8 mouse cellular contexts compared by ENCODE assay signal in the genomic region with DNA sequence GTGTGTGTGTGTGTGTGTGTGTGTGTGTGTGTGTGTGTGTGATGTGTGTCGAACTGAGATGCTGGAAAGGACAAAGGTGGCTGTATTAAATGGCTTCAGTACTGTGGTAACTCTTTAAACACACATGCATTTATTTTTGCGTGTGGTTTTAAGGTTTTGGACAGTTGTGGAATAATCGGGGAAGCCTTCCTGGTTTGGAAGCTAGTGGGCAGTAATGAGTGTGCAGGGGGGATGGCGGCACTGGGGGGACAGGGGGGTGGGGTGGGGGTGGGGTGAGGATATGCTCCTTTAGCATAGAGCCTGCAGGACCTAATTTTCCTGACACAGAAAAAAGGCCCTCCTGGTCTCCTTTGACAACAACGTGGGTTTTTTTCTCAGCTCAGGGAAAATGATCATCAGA. TPM values are rescaled to one million over a fixed set of nuclear protein-coding genes. Genes with fewer than 3 reads are reported as not detected.
DNase-seq lines count a peak whose midpoint lies in the region; ATAC-seq and TF ChIP-seq lines count a peak whose summit lies in the region.

No protein-coding gene starts in this region.

- H3K9ac ChIP-seq in lung, embryonic 14.5 days, result no peak overlapping the region
- H3K9ac ChIP-seq in forebrain, embryonic 11.5 days (ENCODE audit: low read length), result peak overlapping the region; percentile 83
- H3K9ac ChIP-seq in limb, embryonic 11.5 days (ENCODE audit: low read length), result peak overlapping the region; percentile 90; the same call in 1 of the 2 replicates

- no peak for DNase-seq in lung, embryonic 14.5 days
- DNase-seq in lung, adult 18-20 months, result no peak
- no peak for DNase-seq in forebrain, embryonic 11.5 days (ENCODE audit: low spot score)
- DNase-seq in limb, embryonic 11.5 days (ENCODE audit: low spot score), result no peak
- DNase-seq in retina, embryonic 14.5 days (ENCODE audit: low spot score), result peak; percentile 33
- DNase-seq in layer of hippocampus, adult 11-12 months (ENCODE audit: low spot score), result no peak
- DNase-seq in yolk sac, embryonic 10.5 days (ENCODE audit: low spot score), result no peak
- no peak for DNase-seq in ovary, postnatal 14 days (ENCODE audit: low spot score)

- no peak overlapping the region for H3K27ac ChIP-seq in lung, embryonic 14.5 days (ENCODE audit: low read depth)
- H3K27ac ChIP-seq in forebrain, embryonic 11.5 days (ENCODE audit: low read depth, low read length), result no peak overlapping the region
- H3K27ac ChIP-seq in limb, embryonic 11.5 days (replicated peaks; ENCODE audit: low read depth, low read length), result no peak overlapping the region

- ATAC-seq in lung, embryonic 14.5 days (ENCODE audit: insufficient read depth), result no peak
- no peak for ATAC-seq in forebrain, embryonic 11.5 days (replicated peaks; ENCODE audit: low FRiP score)
- no peak for ATAC-seq in limb, embryonic 11.5 days (ENCODE audit: insufficient number of reproducible peaks, low FRiP score, low TSS enrichment, low read depth)

- H3K4me2 ChIP-seq in lung, embryonic 14.5 days, result peak overlapping the region; percentile 94
- H3K4me2 ChIP-seq in forebrain, embryonic 11.5 days (ENCODE audit: low read depth, low read length, severe bottlenecking), result peak overlapping the region; percentile 98
- H3K4me2 ChIP-seq in limb, embryonic 11.5 days (ENCODE audit: low read depth, severe bottlenecking), result peak overlapping the region; percentile 98

- H3K9me3 ChIP-seq in lung, embryonic 14.5 days (ENCODE audit: low read depth, low read length), result no peaks in the 10 kb centered on the region
- H3K9me3 ChIP-seq in forebrain, embryonic 11.5 days (ENCODE audit: control insufficient read depth, low read length), result no peaks in the 10 kb centered on the region
- H3K9me3 ChIP-seq in limb, embryonic 11.5 days (ENCODE audit: control insufficient read depth, low read length), result no peaks in the 10 kb centered on the region

- H3K27me3 ChIP-seq in lung, embryonic 14.5 days (ENCODE audit: insufficient read depth, low read length), result peaks cover 26% of the 10 kb centered on the region; the same call in 1 of the 2 replicates
- H3K27me3 ChIP-seq in forebrain, embryonic 11.5 days (ENCODE audit: control insufficient read depth, insufficient read depth, low read length), result peaks cover 3% of the 10 kb centered on the region; the same call in 1 of the 2 replicates
- 0 out of 2 replicates have a peak, but pooled peaks cover 3% of the 10 kb centered on the region for H3K27me3 ChIP-seq in limb, embryonic 11.5 days (ENCODE audit: control insufficient read depth, insufficient read depth, low read length)

- H3K4me1 ChIP-seq in lung, embryonic 14.5 days (ENCODE audit: insufficient read depth), result peaks cover 24% of the 10 kb centered on the region
- peaks cover 5% of the 10 kb centered on the region; the same call in 1 of the 2 replicates for H3K4me1 ChIP-seq in forebrain, embryonic 11.5 days (replicated peaks; ENCODE audit: control insufficient read depth, insufficient read depth, low read length)
- peaks cover 20% of the 10 kb centered on the region for H3K4me1 ChIP-seq in limb, embryonic 11.5 days (ENCODE audit: control insufficient read depth, insufficient read depth, low read length)

- peak overlapping the region; percentile 74 for H3K4me3 ChIP-seq in lung, embryonic 14.5 days (ENCODE audit: low read depth, low read length)
- peak overlapping the region; percentile 79 for H3K4me3 ChIP-seq in forebrain, embryonic 11.5 days (ENCODE audit: low read depth, low read length)
- peak overlapping the region; percentile 64 for H3K4me3 ChIP-seq in limb, embryonic 11.5 days (ENCODE audit: low read depth, low read length)

- WGBS in lung, embryonic 14.5 days, result 10% methylated on average over 5 of the region's 5 CpGs
- WGBS in forebrain, embryonic 11.5 days, result 4% methylated on average over 5 of the region's 5 CpGs
- 13% methylated on average over 5 of the region's 5 CpGs for WGBS in limb, embryonic 11.5 days

- 0 out of 2 replicates have a peak, but pooled peaks have one; percentile 14 for TF ChIP-seq CTCF in lung, embryonic 14.5 days (IDR thresholded peaks at IDR 0.05; ENCODE audit: low read depth)

- no peaks in the 10 kb centered on the region for H3K36me3 ChIP-seq in lung, embryonic 14.5 days (ENCODE audit: insufficient read depth)
- H3K36me3 ChIP-seq in forebrain, embryonic 11.5 days (ENCODE audit: control insufficient read depth, insufficient read depth, low read length), result no peaks in the 10 kb centered on the region
- H3K36me3 ChIP-seq in limb, embryonic 11.5 days (ENCODE audit: control insufficient read depth, insufficient read depth, low read length), result no peaks in the 10 kb centered on the region

RNA-seq across cellular contexts. Expression of gene Crim1, which starts 2.2 kb away (rescaled TPM):
- 3.1 and 5.7 TPM in 2 replicates for polyA plus RNA-seq in lung, embryonic 14.5 days (2014; fragmentation: Nextera tagmentation; extraction: Ambion mirVana)
- polyA plus RNA-seq in forebrain, embryonic 11.5 days (2014; fragmentation: Nextera tagmentation; extraction: Ambion mirVana), result 2.7 and 3.7 TPM in 2 replicates
- 3.5 and 4.9 TPM in 2 replicates for polyA plus RNA-seq in limb, embryonic 11.5 days (2014; fragmentation: Nextera tagmentation; extraction: Ambion mirVana)
